Mouse (Mus musculus) frontal cortex, adult 2 months (tissue): ENCODE results near the gene Slc17a4. TPM values are rescaled to one million over a fixed set of nuclear protein-coding genes. Genes with fewer than 3 reads are reported as not detected.

ENCODE experiments used
- DNase-seq, 2 experiments: peaks; one replicate each; pipeline ENCODE4 v3.0.0; 2022; ENCODE audit warnings: low spot score in 1 of 2; ENCODE audit errors: extremely low spot score in 1 of 2
- polyA plus RNA-seq: library from polyadenylated mRNA; depleted of rRNA; stranded (reverse); fragments of >200 nt; gene quantifications from 2 replicates; pipeline ENCODE4 v1.2.3, GENCODE M21; 2012

Gene Slc17a4
- polyA plus RNA-seq, 1 experiment, result not detected

GRCm38 (mm10) chr13:23893269-23893593 is 21.6 kb downstream of the Slc17a4 start:
- DNase-seq, result no peak

- no peak for DNase-seq
These were observed 22.1 kb downstream of the Slc17a4 start for GRCm38 (mm10) chr13:23892592-23893268.

- DNase-seq, result no peak
These were observed 25.7 kb downstream of the Slc17a4 start for GRCm38 (mm10) chr13:23889011-23889605.

DNA sequence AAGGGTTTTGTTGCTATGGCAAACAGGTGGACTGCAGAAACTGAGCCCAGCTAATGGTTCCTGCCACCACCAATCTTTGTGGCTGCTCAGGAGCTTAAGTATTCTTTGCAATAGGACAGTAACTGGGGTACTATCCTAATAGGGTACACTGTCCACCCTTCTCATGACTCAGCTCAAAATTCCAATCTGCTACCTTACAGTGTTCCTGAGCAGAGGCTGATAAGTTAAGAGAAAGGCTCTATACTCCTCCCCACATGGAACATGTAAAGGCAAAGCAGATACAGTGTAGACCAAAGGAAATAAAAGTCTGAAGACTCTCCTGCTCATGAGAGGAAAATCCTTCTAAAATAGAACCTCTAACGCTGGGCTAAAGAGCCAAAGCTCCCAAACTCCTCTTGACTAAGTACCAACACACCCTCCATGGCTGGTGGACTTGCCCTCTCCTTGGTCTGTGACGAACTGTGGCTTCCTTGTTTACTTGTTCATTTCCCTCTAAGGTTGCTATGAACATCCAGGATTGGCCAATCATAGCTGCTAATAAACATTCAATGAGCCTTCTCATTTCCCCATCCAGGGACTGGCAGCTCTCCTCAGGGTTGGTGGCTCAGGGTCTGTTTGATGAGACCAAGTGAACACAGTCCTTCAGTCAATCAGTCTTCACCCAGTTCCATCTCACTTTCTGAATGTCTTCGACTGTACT is 27.6 kb downstream of the Slc17a4 start:
- DNase-seq, result no peak

- peak in 1 of 2 experiments; percentile 20 for DNase-seq
These were observed 29.3 kb downstream of the Slc17a4 start for GRCm38 (mm10) chr13:23885540-23885939.

- no peak for DNase-seq
These were observed 35.2 kb downstream of the Slc17a4 start for GRCm38 (mm10) chr13:23879636-23880035.

- DNase-seq, result no peak
These were observed 35.7 kb downstream of the Slc17a4 start for GRCm38 (mm10) chr13:23879106-23879505.

DNA sequence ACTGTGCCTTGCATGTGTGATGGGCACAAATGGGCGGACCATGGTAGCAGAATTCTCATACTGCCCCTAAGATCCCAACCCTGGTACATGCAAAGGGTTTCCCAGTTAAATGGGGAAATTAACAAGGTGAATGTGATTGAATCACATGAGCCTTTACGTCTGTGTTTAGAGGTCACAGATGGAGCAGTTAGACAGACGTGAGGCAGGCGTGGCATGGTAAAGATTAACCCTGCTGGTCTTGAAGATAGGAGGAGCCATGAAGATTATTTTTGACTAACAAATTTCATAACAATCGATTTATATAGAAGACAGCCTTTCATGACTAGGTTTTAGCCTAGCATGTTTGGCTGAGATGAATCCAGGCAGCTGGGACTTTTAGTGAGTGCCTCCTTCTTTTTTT is 41.7 kb downstream of the Slc17a4 start:
- DNase-seq, result no peak

- DNase-seq, result no peak
These were observed 44.8 kb downstream of the Slc17a4 start for GRCm38 (mm10) chr13:23869996-23870395.

GRCm38 (mm10) chr13:23868790-23869533 is 45.8 kb downstream of the Slc17a4 start:
- DNase-seq, result no peak

DNA sequence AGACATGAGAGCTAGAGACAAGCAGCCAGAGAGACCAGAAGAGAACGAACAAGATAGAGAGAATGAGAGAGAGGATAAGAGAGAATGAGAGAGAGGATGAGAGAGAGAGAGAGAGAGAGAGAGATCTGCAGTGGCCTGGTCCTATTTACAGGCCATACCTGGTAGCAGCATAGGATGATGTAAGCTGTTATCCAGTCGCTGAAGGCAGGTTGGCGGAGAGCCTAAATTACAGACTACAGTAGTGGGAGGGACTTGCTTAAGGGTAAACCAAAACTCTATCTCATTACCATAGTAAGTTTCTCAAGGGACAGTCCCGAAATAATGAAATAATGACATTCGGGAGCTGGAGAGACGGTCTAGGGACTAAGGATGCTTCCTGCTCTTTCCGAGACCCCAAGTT is 47.4 kb downstream of the Slc17a4 start, which contains the start of gene Slc17a1:
Gene Slc17a1 (plus strand): TSS at position 346 of the 400 bp plus-strand sequence.
- DNase-seq, result no peak

GRCm38 (mm10) chr13:23867000-23867399 is 47.8 kb downstream of the Slc17a4 start:
- DNase-seq, result no peak

- DNase-seq, result no peak
These were observed 48.6 kb downstream of the Slc17a4 start for GRCm38 (mm10) chr13:23866086-23866710.

DNA sequence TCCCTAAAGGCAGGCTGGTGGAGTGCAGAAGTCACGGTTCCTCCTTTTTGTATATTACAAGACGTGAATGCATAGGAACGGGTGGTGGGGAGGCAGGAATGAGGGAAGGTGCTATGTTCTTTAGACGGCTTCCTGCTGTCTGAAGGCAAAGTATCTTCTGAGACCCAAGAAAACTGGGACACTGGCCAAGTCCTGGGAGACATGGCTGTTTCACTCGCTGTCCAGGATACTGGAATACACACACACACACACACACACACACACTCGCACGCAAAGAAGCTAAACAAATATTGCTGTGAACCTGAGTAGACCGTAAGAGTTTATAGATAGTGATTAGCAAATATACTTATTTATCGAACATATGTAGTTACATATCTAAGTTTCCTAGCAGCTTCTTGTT is 50.1 kb downstream of the Slc17a4 start:
- DNase-seq, result no peak

GRCm38 (mm10) chr13:23861815-23862214 is 53.0 kb downstream of the Slc17a4 start:
- no peak for DNase-seq

DNA sequence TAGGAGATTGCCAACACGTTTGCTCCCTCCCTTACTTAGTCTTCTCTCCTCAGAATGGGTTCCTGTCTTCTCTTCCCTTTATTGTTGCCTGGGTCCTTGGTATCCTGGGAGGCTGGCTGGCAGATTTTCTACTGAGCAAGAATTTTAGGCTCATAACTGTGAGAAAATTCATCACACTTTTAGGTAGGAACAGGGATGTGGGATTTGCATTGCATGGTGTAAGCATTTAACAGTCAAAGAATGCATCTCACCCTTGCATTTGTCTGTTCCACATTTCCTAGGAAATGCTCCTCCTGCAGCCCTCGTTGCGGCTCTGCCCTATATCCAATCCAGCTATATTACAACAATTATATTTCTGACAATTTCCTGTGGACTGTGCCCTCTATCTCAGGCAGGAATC is 58.4 kb downstream of the Slc17a4 start:
- peak in 1 of 2 experiments; percentile 15 for DNase-seq

DNA sequence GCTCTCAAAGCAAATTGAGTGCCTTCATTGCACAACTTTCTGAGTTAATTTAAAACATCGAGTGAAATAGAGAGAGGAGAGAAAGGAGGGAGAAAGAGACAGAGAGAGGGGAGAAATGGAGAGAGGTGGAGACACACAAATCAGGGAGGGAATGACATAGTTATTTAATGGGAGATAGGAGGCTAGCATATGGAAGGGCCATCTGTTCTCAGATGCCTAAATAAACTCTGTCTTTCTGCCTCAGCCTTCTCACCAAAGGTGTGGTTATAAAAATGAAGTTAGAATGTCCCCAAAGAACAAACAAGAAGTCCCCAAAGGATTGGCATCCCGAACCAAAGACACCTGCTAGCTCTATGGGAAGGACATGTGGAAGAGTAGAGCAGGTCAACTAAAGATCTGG is 65.5 kb downstream of the Slc17a4 start:
- peak; percentile 22 to 57 for DNase-seq
